Mouse (Mus musculus) naive thymus-derived CD4-positive, alpha-beta T cell, adult 2 months (primary cell): ENCODE measurements around the gene Stx16.

Experiments
- DNase-seq: peaks from one replicate; pipeline ENCODE4 v3.0.0-alpha.2; 2011; ENCODE audit warnings: low read depth

The Stx16 gene

DNA sequence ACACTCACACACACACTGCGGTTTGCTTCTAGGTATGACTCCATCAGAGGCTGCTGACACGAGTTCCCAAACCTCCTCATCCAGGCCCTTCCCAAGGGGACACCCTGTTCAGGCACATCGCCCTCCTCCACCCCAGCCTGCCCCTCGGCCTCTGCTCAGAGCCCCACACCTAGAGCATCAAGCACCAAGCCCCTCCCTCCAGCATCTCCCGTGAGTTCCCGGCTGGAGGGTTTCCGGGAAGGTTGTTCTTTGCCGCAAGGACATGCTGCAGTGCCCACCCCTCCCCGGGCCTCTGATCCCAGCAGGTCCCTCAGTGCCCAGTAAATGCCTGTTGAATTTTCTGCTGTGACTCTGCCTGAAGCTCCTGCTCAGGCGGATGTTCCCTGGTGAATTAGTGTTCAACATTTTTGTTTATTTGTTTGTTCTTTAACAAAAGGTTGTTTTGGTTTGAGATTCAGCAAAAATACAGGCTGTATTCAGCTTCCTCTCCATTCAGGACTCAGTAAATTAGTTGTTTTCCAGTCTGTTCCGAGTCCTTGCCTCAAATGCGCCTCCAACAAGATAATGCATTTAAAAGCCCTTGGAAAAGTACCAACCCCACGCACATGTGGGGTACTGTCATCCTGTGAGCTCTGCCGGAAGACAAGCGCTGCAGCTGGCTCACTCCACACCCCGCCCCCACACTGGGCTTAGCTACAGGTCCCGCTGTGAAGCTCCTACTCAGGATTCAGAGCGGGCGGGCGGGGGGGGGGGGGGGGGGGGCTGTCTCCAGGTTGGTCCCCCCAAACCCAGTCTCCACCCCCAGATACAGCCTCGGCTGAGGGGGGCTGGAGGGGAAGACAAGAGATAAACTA, 50.6 kb downstream of the Stx16 start:
- DNase-seq = peak; percentile 20

DNA sequence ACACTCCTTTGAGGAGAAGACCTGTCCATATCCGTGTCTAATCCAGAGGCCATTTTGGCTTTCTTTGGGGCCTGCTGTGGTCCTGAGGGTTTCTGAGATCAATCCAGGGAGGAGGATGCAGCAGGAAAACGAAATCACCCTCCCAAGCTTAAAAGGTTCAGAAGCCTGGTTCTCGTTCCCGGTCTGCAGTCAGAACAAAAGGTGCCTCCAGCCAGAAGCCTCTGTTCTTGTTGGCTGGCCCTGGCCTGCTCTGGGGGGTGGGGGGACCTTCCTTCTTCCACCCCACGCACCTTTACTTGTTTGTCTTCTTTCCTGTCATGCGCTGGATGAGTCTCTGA, 51.2 kb downstream of the Stx16 start:
- no peak for DNase-seq

DNA sequence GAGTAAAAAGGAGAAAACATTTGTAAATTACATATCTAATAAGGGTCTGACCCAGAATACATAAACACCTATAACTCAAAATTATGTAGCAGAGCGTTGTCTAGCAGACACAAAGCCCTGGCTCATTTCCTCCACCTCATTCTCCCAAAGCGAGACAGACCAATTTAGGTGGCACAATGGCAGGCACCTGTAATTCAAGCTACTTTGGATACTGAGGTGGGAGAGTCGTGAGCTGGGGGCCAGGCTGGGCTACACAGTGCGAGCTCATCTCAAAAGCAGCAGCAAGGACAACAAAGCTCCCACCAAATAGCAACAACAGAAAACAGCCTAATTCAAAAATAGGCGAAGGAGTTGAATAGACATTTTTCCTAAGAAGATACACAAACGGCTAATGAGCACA, 52.8 kb downstream of the Stx16 start:
- no peak for DNase-seq

DNA sequence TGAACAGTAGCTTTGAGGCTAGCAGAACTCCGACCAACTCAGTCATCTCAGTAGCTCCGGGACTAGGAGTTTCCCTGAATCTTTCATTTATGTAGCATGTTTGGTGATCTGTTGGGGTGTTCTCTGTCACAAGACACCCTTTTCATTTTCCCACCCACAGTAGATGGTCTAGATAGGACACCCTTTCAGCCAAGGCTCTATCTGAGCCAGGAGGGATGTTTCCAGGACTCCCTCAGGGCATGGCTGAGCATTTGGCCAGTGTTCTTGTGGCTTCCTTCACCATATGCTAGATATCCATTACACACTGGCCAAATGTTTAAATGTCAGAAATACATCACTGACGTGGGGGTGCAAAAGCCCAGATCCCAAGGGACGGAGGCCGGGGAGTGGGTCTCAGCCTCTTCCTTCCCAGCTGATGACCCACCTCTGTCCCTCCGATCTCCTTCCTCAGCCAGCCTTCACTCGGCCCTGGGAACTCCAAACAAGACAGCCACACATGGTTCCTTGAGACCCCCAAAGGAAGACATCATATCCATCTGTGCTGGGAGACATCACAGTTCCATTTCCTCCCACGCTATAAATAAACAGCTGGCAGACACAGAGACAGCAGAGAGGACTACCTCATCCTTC, 54.5 kb downstream of the Stx16 start:
- DNase-seq = no peak

DNA sequence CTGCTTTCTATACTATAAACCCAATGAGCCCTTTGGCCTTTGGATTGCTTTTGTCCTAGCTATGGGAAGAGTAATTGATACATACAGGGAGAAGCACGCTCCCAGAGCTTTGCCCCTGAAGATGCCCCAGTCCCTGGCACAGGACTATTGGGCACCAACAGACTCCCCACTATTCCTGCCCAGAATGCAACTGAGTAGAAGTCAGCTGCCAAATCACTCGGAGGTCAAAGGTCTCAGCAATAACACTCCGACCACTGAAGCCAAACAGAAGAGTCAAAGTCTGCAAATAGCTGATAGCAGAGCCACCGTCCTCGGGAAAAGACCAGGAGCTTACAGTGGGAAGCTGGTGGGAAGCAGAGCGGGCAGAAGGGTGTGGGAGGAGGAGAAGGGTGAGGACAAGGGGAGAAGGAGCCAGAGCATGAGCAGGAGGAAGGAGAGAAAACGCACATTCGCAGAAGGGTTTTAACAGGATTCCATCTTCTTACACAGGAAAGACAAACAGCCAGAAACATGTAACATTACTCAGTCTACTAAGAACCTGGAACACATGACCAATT, 56.4 kb downstream of the Stx16 start:
- DNase-seq = no peak
